Mouse (Mus musculus) liver, postnatal 0 days (tissue): Measurements from ENCODE around the gene Gorasp2.

Experiments used
- CTCF ChIP-seq: sonication (generic); IDR thresholded peaks from 2 replicates; pipeline ENCODE4 v1.5.1; 2016; ENCODE audit warnings: antibody characterized with exemption, low read depth
- EP300 ChIP-seq: IDR thresholded peaks from 2 replicates; pipeline ENCODE4 v1.6.1; 2016; ENCODE audit warnings: antibody characterized with exemption, low read depth, mild to moderate bottlenecking

DNA sequence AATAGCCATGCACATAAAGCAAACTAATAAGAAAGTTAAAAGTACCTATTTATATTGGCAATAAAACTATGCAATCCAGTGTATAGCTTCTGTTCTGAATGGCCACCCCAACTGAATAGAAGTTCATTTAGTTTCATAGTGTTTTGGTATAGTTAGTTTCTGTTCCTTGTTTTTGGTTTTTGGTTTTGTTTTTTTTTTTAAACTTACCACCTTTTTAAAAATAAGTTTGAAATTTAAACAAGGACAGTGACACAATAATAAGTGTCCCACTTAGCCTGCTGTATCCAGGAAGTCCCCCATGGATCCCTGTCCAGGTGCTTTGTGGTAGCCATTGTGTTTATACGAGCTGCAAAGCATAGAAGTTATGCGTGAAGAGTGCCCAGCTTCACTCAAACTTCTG, 7.9 kb downstream of the Gorasp2 start:
- no peak for TF ChIP-seq CTCF
- no peak for TF ChIP-seq EP300
